Mouse (Mus musculus): ENCODE measurements around the gene Map3k20.

GRCm38 (mm10) chr2:72356471-72356870 is 71.0 kb downstream of the Map3k20 start:
- TF ChIP-seq POLR2A (IDR thresholded peaks at IDR 0.05; ENCODE audit: low read depth, low read length) (no peak), CTCF (IDR thresholded peaks at IDR 0.05; ENCODE audit: extremely low read depth, insufficient read depth, insufficient read length, insufficient replicate concordance) (no peak)
